Mouse (Mus musculus) T-helper 1 cell (primary cell): ENCODE measurements around the gene Filip1l.

ENCODE experiments used
- in situ Hi-C: fragments of 300-600 bp; cut with MboI, MseI; formaldehyde crosslinking; loops from one replicate; pipeline ENCODE4 v1.15.1; 2025; ENCODE audit warnings: high pct_unique_total_duplicates

Filip1l gene

GRCm38 (mm10) chr16:57352751-57353150 lies at the start of gene Filip1l:
Filip1l (plus strand) TSS chr16:57353093.
- in situ Hi-C loops, result no loop called here

- in situ Hi-C loops, result no loop called here
Measured at GRCm38 (mm10) chr16:57303716-57304115, 49.2 kb upstream of the Filip1l start.

- in situ Hi-C loops, result no loop called here
Measured at GRCm38 (mm10) chr16:57305463-57305862, 47.4 kb upstream of the Filip1l start.

GRCm38 (mm10) chr16:57312130-57312529 lies 40.8 kb upstream of the Filip1l start:
- in situ Hi-C loops, result no loop called here

GRCm38 (mm10) chr16:57313487-57313886 lies 39.4 kb upstream of the Filip1l start:
- in situ Hi-C loops, result no loop called here

- in situ Hi-C loops, result no loop called here
Measured at GRCm38 (mm10) chr16:57314236-57314635, 38.7 kb upstream of the Filip1l start.

GRCm38 (mm10) chr16:57315026-57315425 lies 37.9 kb upstream of the Filip1l start:
- in situ Hi-C loops, result no loop called here

- in situ Hi-C loops, result no loop called here
Measured at GRCm38 (mm10) chr16:57317127-57317526, 35.8 kb upstream of the Filip1l start.

- in situ Hi-C loops, result no loop called here
Measured at GRCm38 (mm10) chr16:57317882-57318636, 34.8 kb upstream of the Filip1l start.

- in situ Hi-C loops, result no loop called here
Measured at GRCm38 (mm10) chr16:57318637-57319125, 34.2 kb upstream of the Filip1l start.

- in situ Hi-C loops, result no loop called here
Measured at GRCm38 (mm10) chr16:57319284-57320124, 33.4 kb upstream of the Filip1l start.

- in situ Hi-C loops, result loop anchor here (5.0 kb wide), 1 partner anchor 35 kb away; no protein-coding TSS in a partner anchor
Measured at GRCm38 (mm10) chr16:57326996-57327395, 25.9 kb upstream of the Filip1l start.

GRCm38 (mm10) chr16:57329028-57329427 lies 23.9 kb upstream of the Filip1l start:
- in situ Hi-C loops, result loop anchor here (5.0 kb wide), 1 partner anchor 33 kb away; no protein-coding TSS in a partner anchor

- in situ Hi-C loops, result no loop called here
Measured at GRCm38 (mm10) chr16:57330111-57330510, 22.8 kb upstream of the Filip1l start.

GRCm38 (mm10) chr16:57332301-57332700 lies 20.6 kb upstream of the Filip1l start:
- in situ Hi-C loops, result no loop called here

- in situ Hi-C loops, result no loop called here
Measured at GRCm38 (mm10) chr16:57336770-57337423, 16.0 kb upstream of the Filip1l start.

GRCm38 (mm10) chr16:57339765-57340612 lies 12.9 kb upstream of the Filip1l start:
- in situ Hi-C loops, result loop anchor here (10.0 kb wide), 1 partner anchor 1875 kb away; no protein-coding TSS in a partner anchor

GRCm38 (mm10) chr16:57340613-57340898 lies 12.3 kb upstream of the Filip1l start:
- in situ Hi-C loops, result loop anchor here (10.0 kb wide), 1 partner anchor 1876 kb away; no protein-coding TSS in a partner anchor

- in situ Hi-C loops, result loop anchor here (10.0 kb wide), 1 partner anchor 1881 kb away; no protein-coding TSS in a partner anchor
Measured at GRCm38 (mm10) chr16:57346258-57346657, 6.6 kb upstream of the Filip1l start.

GRCm38 (mm10) chr16:57349039-57349438 lies 3.9 kb upstream of the Filip1l start:
- in situ Hi-C loops, result loop anchor here (10.0 kb wide), 1 partner anchor 1884 kb away; no protein-coding TSS in a partner anchor

GRCm38 (mm10) chr16:57349689-57350088 lies 3.2 kb upstream of the Filip1l start:
- in situ Hi-C loops, result loop anchor here (10.0 kb wide), 1 partner anchor 1885 kb away; no protein-coding TSS in a partner anchor
